Mouse (Mus musculus): ENCODE measurements around the gene Rfxank. TPM values are rescaled to one million over a fixed set of nuclear protein-coding genes. Genes with fewer than 3 reads are reported as not detected.
A peak's percentile ranks its signal among the peaks of the same experiment; 100 is the strongest.

Gene Rfxank
- total RNA-seq (2022): 10 to 100 TPM in 1 of 4 experiments, 1 to 10 TPM in 3; 8.5 to 10.6 (median 9.1) TPM

DNA sequence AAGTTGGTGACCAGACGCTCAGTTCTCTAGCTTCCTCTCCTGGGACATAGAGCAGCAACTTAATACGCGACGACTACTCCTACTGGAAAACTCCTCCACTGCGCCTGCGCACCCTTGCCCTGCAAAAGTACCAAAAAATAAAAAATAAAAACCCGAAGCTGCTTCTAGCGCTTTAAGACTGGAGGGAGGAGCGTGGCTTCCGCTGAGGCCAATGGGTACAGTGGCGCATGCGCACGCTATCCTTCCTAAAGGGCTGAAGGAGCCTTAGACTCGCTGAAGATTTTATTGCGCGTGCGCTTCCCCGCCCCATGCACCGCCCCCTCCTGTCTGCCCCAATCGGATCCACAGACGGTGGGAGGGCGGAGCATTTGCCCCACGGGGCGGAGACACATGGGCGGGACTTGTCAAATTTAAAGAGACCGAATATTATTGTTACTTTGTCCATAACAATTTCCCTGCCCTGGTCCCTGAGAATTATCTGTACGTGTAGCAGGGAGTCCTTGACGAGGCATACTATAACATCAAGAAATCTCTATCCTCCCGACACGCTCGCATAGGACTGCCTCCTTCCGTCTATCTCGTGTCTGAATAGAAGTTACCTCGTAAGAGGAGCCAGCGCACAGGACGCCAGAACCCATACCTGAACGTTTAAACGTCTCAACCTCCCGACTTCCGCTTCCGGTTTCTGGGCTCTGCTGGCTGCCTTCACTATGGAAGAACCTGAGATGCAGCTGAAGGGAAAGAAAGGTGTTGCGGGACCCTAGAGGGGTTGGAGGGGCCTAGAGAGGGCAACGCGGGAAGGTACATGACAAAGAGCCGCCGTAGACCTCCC is at the start of gene Rfxank, which contains the start of the genes Borcs8 and Mef2b:
Gene Rfxank, minus strand, starts transcription at position 129 of the 832 bp plus-strand sequence.
Gene Borcs8, plus strand, starts transcription at position 474 of the 832 bp plus-strand sequence.
Gene Mef2b, plus strand, starts transcription at position 686 of the 832 bp plus-strand sequence.
- DNase-seq (ENCODE audit: low spot score in 2 of 2): peak; percentile 99

DNA sequence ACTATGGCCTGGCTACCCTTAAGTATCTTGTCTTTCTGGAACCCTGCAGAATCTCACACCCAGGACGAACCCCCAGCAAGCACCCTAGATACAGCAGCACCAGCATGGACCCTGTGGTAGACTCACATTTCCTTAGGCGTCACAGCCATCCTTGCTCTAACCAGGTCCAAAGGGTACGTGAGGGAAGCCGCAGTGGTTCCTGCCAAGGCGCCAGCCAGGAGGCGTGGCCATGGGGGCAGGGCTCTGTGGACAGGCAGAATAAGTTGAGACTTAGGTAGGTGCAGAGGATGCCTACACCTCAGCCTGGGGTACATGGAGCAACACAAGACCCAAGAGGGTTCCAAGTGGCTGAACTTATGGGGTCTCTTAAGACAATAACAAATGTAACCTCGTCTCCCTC is 49.8 kb upstream of the Rfxank start:
- no peak for DNase-seq (ENCODE audit: low spot score in 2 of 2)

DNA sequence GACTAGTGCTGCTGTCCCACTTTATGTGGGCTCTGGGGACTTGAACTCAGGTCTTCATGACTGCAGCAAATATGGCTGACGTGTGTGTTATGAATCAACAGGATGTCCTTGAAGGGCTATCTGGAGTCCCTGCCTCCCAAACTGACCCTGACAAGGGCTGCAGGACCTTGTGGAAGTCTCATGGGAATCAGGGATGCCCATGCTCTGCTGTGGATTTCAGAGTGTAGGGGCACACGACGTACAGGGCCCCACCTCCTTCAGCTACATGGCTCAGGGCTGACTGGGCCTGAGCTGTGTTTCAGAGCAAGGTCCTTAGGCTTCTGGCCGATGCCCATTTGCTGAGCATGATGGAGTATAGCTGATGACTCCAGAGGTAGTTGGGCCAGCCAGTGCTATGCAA is 44.2 kb upstream of the Rfxank start:
- no peak for DNase-seq (ENCODE audit: low spot score in 2 of 2)

DNA sequence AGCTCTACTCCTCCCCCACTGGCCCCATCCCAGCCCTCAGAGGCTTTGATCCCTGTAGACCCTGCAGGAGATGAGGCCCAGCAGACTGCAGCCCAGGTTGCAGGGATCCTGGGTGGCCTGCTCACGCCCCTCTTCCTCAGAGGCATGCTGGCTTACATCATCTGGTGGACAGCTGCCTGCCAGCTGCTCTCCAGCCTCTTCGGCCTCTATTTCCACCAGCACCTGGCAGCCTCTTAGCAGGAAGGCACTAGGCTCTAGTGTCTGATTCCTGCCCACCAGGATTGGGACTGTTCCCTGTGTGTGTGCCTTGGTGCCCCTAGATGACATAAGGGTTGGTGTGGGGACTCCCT is 42.9 kb upstream of the Rfxank start:
- DNase-seq (ENCODE audit: low spot score in 2 of 2): no peak

DNA sequence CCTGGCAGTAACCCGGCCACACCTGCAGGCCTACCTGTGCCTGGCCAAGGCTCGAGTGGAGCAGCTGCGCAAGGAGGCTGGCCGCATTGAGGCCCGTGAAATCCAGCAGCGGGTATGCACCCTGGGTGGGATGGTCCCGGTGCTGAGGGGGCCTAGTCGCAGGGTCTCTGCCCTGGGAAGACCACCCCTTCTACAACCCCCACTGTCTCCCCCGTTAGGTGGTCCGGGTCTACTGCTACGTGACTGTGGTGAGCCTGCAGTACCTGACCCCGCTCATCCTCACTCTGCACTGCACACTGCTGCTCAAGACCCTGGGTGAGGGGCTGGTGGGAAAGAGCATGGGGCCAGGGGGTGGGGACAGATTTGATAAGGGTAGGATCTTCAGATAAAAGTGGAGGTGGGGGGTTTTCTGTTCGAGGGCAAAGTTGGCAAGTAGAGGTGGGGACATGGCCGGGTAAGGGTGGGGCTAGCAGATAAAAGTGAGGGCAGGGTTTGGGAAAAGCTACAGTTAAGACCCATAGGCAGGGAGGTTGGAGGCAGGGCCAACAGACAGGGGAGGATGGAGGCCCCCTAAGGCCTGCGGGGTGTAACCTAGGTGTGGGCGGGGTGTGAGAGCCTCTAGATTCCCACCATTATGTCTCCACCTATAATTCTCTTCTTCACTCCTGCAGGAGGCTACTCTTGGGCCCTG is 42.4 kb upstream of the Rfxank start:
- DNase-seq (ENCODE audit: low spot score in 2 of 2): no peak

DNA sequence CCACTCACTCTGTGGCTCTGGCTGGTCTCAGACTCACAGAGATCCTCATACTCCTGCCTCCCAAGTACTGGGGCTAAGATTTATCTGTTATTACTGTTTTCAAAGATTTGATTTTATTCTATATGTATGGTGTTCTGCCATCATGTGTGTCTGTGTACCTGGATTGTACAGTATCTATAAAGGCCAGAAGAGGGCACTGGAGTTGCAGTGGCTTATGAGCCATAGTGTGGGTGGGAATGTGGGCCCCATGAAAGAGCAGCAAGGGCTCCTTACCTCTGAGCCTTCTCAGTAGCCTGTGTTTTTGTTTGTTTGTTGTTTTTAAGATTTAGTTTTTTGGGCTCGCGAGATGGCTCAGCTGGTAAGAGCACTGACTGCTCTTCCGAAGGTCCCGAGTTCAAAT is 40.1 kb upstream of the Rfxank start:
- DNase-seq (ENCODE audit: low spot score in 2 of 2): no peak

DNA sequence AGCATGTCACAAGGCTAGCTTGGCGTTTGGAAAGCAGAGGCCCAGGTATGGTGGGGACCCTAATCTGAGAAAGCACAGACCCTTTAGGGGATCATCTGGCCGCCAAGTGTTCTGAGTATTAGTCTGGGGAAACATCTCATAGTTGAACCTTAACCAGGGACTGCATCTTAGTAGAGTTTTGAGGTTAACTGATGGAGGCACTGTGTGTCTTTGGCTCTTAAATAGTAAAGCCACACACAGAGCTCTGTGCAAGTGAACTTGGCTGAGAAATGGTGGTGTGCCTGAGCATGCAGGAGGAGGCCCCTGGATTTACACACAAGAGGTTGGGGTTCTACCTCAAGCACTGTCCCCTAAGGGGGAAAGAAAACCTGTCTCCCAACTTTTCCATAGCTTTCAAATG is 39.3 kb upstream of the Rfxank start:
- no peak for DNase-seq (ENCODE audit: low spot score in 2 of 2)

DNA sequence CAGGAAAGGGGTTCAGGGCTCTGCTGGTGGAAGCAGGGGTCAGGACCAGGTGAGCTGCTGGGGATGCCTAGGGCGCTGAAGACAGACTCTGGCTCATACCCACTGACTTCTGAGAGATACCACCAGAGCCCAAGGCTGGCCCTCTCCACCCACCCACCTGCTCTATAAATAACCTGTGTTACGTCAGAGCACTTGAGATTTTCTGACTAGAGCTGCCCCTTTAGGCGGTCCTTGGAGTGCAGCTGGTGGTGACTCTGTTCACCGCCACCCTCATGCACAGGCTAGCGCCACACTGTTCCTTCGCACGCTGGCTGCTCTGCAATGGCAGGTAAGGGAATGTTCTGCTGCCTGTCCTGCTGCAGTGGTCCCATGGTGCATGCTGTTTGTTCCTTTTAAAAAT is 35.1 kb upstream of the Rfxank start:
- no peak for DNase-seq (ENCODE audit: low spot score in 2 of 2)

DNA sequence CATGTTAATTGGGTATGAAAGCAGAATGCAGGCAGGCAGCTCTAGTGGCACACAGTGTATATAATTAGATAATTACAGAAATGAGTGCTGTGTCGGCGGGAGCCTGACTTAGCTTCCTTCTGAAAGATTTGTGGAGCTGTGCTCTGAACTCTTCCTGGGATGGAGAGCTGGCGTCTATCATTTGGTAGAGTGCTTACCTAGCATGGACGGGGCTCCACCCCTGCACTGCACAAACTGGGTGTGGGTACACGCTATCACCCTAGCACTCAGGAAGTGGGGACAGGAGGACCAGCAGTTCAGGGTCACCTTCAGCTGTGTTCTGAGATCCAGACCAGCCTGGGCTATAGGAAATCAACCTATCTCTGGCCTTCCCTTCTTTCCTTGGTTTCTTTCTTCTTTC is 34.4 kb upstream of the Rfxank start:
- no peak for DNase-seq (ENCODE audit: low spot score in 2 of 2)

DNA sequence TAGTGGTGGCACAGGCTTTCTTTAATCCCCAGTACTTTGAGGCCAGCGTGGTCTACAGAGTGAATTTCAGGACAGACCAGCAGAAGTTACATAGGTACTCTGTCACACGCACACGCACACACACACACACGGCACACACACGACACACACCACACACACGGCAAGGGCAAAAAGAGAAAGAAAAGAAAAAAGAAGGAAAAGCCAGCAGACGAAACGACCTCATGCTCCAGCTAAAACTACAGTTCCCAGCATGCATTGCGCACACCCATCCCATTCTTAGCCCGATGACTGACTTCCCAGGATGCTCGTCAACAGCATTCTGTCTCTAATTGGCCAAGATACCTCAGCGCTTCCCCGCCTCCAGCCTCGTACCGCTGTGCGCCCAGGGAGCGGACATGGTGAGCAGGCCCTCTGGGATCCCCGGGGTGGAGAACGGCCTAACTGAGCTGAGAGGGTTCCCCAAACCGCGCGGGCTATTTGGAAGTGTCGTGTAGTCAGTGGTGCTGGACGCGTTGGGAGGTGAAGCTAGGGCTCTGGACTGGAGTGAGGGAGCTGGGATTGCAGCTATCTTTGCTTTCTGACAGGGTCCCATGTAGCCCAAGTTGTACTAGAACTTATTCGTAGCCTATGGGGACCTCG is 33.2 kb upstream of the Rfxank start, which contains the start of gene Tmem161a:
Gene Tmem161a, plus strand, starts transcription at position 314 of the 639 bp plus-strand sequence.
- DNase-seq (ENCODE audit: low spot score in 2 of 2): peak; percentile 87 to 89

DNA sequence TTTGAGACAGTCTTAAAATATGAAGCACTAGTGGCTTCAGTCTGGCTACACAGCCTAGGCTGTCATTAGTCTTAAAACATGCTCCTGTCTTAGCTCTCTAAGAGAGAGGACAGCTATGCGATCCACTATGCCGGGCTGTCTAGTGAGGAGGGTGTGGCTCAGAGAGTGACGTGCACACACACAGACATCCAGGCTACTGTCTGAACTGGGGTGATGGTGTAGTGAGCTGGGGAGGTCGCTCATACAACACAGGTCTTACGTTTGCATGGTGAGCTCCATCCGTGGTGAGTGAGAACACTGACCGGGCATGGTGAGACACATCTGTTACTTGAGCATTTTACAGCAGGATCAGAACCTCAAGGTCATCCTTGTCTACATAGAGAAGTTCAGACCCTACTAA is 32.3 kb upstream of the Rfxank start:
- no peak for DNase-seq (ENCODE audit: low spot score in 2 of 2)

DNA sequence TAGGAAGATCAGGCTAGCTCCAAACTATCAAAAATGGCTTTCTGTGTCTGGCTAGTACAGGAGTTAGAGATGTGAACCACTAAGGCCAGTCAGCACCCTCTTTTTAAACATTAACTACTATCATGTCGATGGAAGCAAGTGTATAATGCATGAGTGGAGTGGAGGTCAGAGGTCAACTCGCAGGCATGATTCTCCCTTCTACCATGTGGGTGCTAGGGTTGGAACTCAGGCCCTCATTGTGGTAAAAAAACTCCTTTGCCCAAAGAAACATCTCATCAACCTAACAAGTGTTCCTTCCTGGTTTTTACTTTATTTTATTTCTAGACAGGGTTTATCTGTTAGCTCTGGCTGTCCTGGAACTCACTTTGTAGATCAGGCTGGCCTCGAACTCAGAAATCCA is 31.8 kb upstream of the Rfxank start:
- DNase-seq (ENCODE audit: low spot score in 2 of 2): no peak

DNA sequence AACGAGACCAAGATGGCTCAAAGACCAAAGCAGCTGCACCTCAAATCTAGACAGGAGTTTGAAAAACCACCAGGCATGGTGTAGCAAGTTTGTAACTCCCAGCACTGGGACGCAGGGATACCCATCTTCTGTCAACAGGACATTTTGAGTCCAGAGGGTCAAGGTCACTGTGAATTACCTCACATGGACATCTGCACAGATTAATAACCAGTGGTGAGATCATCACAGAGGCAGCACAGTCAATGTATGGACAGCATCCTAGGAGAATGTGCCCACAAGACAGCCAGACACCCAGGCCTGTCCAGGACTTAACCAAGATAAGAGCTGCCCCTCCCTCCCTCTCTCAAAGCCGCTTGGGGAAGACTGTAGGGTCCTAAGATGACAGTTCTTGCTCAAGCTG is 31.2 kb upstream of the Rfxank start:
- no peak for DNase-seq (ENCODE audit: low spot score in 2 of 2)

DNA sequence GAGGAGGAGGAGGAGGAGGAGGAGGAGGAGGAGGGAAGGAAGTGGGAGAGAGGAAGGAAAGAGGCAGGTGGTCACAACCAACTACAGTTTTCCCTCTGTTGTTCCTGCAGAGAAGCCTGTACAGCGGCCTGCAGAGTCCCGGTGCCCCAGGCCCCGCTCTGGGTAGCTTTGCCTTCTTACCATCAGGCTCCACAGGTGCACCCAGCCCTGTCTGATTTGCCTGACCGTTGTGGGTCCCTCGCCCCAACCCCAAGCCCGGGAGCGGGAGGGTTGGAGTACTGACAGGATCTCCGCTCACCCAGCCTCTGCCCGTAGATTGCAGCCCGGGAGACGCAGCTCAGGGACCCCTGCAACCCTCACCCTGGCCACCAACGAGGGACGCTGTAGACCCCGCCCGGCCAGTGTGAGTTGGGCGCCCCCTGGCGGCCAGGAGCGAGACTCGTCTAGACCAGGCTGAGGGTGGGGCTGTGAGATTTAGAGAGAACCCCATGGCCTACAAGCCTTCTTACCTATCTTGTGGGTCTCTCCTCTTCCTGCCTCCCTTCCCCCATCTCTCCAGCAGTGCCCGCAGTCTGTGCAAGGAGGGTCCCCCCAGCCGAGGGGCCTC is 27.7 kb upstream of the Rfxank start:
- DNase-seq (ENCODE audit: low spot score in 2 of 2): peak; percentile 24 to 39

DNA sequence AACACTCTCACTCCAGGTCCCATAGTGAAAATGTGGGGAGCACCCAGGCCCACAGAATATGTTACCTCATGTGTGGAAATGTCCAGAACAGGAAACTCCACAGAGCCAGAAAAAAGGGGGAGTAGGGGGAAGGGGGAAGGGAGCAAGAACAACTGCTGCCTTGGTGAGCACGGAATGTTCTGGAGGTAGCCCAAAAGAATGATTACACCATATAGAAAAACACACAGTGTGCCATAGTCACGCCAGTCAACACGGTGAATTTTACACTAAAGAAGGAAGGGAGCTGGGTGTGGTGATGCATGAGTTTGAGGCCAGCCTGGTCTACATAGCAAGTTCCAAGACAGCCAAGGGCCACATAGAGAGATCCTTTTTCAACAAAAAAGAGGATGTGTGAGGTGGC is 24.4 kb upstream of the Rfxank start:
- no peak for DNase-seq (ENCODE audit: low spot score in 2 of 2)

DNA sequence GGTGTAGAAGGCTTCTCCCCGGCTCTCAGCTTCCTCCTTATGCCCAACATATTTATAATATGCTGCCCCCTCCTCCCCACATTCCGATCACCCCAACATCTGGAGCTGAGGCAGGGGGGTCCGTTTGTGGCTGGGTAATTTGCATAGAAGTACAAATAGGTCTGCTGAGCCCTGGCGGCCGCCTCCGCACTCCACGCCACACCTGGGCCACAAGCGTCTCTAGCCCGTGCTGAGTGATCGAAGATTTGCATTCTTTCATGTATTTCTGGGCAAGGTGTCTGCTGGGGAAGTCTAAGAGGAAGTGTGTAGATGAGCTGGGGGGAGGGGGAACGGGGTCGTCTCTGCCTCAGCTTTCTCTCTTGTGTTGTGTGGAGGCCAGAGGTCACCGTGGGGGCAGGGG is 21.1 kb upstream of the Rfxank start:
- no peak for DNase-seq (ENCODE audit: low spot score in 2 of 2)

DNA sequence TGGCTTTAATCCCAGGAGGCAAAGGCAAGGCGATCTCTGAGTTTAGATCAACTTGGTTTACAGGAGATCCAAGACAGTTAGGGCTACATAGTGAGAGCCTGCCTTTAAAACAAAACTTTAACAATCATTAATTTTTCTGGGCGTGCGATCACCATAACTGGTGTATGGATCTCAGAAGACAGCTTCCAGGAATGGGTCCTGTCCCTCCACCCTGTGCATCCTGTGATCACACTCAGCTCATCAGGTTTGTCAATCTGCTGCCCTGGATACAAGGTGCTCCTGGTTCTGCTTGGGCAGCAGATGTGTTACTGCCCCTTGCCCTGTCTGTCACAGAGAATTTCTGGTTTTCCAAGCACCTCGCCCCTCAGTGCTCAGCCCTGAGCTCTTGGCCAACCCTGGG is 20.3 kb upstream of the Rfxank start:
- DNase-seq (ENCODE audit: low spot score in 2 of 2): no peak

DNA sequence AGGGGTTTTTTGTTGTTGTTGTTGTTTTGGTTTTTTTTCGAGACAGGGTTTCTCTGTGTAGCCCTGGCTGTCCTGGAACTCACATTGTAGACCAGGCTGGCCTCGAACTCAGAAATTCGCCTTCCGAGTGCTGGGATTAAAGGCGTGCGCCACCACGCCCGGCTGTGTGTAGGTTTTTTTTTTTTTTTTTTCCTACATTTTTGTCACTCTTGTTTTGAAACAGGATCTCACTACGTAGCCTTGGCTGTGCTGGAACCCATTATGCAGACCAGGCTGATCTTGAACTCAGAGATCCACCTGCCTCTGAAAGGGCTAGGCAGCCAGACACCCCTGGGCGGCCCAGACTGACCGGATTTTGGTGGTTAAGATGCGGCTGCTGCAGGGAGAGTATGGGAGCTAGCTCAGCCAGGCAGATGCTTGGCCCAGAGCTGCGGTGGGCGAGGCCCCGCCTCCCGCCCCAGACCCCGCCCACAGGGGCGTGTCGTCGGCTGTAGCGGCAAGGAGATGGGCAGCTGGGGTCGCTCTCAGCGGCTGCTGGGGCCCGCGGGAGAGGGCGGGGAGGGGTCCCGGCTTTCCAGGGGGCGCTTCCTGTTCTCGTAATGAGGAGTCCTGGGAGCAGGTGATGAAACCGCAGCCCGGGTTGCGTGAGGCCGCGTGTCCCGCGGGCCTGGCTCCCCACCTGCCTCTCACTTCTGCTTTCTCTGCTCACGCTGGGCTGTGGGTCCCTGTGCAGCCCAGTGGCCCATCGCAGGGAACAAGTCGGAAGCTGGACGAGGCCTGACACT is 19.3 kb upstream of the Rfxank start:
- DNase-seq (ENCODE audit: low spot score in 2 of 2): peak; percentile 53 to 56

DNA sequence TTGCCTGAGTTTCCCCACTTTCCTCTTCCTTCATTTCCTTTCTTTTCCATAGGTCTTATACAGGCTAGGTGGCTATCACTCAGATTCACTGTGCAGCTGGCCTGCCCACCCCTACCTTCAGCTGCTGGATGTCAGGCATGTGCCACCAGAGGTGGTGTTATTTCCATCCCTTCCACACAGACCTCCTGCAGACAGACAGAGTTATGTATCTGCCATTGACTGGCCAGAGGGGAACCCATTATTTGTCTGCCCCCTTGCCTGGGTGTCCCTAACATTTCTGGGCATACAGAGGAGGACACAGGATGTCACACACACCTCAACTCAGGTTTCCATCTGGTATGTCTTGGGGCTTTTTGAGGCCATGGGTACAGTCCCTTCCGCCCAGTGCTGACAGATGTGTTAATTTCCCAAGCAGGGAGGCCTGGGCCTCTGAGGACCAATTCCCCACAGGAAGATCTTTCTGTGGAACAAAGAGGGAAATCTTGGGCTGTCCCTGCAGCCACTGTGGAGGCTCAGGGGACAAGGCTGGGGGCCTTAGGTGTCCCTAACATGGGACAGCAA is 18.4 kb upstream of the Rfxank start:
- DNase-seq (ENCODE audit: low spot score in 2 of 2): no peak

DNA sequence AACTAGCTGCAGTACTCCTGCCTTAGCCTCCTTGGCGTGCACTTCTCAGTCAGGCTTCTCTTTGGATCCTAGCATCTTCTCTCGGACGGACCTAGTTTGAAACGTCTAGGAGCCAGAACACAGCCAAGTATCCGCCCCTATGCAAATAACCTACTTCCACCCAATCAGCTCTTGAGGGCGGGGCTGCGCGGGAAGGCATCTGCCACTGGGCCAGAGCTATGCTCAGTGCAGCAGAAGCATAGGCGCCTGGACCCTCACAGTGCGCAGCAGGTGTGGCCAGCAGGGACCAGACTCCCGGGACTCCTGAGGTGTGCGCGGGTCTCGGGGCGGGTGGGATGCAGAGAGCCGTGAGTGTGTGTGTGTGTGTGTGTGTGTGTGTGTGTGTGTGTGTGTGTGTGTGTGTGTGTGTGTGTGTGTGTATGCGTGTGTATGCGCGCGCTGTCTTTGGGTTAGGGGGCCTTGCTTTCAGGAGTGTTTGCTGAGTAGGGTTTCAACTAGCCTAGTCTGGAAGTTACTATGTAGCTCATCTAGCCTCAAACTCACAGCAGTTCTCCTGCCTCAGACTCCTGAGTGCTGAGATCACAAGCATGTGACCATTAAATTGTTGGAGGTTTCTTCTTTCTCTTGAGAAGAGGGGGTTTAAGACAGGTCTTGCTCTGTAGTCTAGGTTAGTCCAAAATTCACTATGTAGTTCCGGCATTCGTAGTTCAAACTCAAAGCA is 13.7 kb upstream of the Rfxank start:
- DNase-seq (ENCODE audit: low spot score in 2 of 2): peak; percentile 22
